Mouse (Mus musculus): ENCODE data around the gene Tmem131.

DNA sequence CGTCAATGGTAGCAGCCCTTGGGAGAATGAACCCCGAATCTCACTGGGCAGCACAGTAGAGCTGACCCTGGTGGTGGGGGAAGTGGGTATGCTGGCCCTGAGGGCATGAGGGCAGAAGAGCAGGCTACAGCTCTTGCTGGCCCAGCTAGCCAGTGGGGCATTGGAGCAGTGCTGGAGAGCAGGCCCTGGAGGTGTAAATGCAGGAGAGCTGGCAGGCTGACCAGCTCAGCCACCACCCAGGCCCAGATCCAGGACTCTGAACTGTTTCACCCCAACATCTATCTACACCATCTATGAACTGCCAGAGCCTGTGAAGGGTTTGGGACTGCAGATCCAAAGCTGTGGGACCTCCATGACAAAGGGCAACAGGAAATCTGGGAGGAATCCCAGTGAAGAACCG is 38.2 kb downstream of the Tmem131 start:
- TF ChIP-seq CTCF (IDR thresholded peaks at IDR 0.05; ENCODE audit: low read depth, low read length), result no peak
- no peak for TF ChIP-seq POLR2A (IDR thresholded peaks at IDR 0.05; ENCODE audit: insufficient read depth, low read length)
- no peak for TF ChIP-seq EP300 (IDR thresholded peaks at IDR 0.05; ENCODE audit: insufficient read depth, low read depth, low read length)
